Mouse (Mus musculus) brain, adult 2 months (tissue): ENCODE data around the gene Itih3.

Source experiments
- DNase-seq: peaks from one replicate; pipeline ENCODE4 v3.0.0; 2011; ENCODE audit warnings: low read depth, low spot score

Itih3 gene

GRCm38 (mm10) chr14:30902628-30903027, 20.9 kb downstream of the Itih3 start:
- no peak for DNase-seq

GRCm38 (mm10) chr14:30899972-30900371, 23.6 kb downstream of the Itih3 start:
- DNase-seq, result no peak

DNA sequence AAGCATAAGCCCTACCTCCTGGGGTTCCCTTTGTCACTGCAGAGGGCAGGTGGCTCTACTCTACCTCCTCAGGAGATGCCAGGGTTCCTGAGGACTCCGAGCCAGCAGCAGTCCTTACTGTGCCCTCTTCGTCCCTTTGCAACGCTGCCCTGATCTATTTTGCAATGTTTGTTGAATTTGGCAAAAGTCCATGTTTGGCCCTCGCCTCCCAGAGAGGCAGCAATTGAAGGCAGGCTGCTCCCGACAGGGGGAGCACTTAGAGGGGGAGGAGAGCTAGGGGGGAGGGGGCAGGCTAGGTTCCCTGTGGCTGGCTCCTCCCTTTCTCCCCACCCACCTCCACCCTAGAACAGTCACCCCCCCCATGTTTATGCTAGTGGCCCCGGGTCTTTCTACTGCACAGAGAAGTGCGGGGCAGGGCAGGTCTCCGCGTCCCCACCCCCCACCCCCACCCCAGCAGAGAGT, 35.3 kb downstream of the Itih3 start:
- peak; percentile 68 for DNase-seq

- DNase-seq, result no peak
Observed at GRCm38 (mm10) chr14:30886204-30886603, 37.4 kb downstream of the Itih3 start, which contains the start of gene Itih4. Gene Itih4, plus strand, starts transcription at chr14:30886476.

DNA sequence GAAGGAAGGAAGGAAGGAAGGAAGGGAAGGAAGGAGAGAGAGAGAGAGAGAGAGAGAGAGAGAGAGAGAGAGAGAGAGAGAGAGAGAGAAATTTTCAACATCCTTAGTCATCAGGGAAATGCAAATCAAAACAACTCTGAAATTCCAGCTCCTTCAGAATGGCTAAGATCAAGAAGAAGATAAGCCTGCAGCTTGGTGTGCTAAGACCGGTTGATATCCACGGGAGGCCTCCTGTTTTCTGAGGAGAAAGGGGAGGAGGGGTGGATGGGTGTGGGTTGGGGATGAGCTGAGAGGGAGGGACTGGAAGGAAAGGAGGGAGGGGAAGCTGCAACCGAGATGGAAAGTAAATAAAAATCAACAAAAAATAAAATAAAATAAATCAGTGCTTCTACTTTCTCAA, 38.3 kb downstream of the Itih3 start:
- DNase-seq, result no peak

GRCm38 (mm10) chr14:30881718-30882108, 41.8 kb downstream of the Itih3 start:
- peak; percentile 66 for DNase-seq

DNA sequence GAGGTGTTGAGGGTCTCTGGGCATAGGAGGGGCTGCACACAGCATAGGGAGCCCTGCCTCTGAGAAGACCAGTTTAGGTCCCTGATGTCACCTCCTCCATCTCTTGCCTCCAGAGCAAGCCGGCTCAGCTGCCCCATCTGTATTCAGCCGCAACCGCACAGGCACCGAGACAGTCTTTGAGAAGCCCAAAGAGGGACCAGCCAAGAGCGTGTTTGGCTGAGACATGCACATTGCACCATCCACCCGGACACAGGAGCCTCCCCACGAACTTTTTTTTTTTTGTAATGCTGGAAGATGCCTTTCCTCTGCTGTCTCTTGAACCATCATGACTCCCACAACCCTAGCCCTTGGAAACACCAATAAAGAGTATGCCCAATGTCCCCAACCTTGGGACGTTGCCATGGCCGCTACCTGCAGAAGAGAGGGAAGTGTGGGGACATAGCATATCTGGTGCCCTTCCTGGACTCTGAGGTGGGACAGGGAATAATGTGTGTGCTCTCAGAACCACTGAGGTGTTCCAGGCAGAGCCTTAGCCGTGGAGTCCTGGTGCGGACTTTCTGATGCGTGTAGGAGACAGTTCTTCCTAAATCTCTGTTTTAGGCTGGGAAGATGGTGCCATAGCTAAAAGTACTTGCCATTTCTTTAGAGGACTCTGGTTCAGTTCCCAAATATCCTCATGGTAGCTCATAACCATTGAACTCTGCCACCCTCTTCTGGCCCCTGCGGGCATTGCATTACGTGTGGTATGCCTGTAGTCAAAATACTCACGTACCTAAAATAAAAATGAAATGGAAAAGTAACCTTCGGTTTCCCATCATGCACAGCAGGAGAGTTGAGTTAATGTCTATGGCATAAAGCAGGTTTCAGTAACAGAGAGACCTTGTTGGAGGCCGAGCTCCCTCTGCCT, 42.5 kb downstream of the Itih3 start:
- DNase-seq, result peak; percentile 65

- DNase-seq, result no peak
Observed at GRCm38 (mm10) chr14:30880251-30880650, 43.3 kb downstream of the Itih3 start.

GRCm38 (mm10) chr14:30879794-30880193, 43.8 kb downstream of the Itih3 start:
- peak; percentile 32 for DNase-seq

DNA sequence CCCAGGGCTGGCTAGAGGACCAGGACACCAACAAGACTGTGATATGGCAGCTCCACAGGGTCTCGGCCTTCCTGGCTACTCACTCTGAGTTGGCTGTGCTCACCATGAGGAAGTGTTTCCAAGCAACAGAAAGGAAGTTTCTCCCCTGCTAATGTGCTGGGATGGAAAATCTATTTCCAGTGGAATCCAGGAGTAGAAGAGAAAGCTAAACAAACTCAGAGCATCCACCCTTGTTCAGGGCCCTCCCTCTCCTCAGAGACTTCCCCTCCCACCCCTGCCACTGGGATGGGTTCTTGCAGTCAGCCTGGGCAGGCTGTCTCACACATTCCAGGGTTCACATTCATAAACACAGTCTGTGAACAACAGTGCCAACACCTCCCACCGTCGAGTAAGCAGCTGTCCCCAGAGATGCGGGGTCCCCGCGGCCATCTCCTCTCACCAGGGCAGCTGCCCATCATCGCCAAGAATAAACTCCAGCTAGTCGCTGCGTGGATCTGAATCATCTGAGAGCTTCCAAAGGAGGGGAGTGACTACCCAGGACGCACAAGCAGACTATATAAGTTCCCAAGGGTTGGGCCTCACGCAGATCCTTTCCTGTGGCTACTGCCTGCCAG, 44.5 kb downstream of the Itih3 start, which contains the start of gene Mustn1:
Gene Mustn1 (plus strand): TSS at position 243 of the 614 bp plus-strand sequence.
- peak; percentile 57 for DNase-seq

DNA sequence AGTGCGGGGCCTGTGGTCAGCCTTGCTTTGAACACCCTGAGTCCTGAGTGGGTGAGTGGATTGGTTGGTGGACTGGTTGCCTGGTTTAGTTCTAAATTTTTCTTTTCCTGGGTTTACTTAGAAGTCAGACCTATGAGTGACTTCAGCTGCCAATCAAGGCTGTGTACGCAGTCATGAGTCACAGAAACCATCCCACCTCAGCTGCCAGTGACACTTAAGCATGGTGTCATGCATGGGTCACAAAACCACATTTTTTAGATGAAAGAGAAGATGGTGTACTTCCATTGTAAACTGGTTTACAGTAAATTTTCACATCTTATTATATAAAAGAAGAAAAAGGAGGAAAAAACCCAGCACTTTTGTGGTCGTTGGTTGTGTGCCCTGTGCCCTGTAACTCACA, 45.7 kb downstream of the Itih3 start:
- no peak for DNase-seq

DNA sequence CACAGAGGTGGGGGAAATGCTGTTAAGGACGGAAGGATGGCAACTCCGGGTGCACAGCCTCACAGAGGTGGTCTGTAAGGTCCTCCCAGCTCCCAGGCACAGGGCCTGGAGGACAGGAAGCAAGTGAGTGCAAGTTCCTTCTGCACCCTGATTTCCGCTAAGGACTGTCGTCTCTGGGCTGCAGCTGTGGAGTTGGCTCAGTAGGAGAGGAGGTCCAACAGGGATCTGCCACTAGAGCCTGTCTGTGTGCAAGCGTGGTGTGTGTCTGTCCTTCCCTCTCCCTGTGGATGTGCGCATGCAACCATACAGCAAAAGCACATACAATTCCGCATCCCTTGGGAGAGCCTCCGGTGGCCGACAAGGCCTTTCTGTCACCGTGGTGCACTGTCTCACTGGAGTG, 47.1 kb downstream of the Itih3 start:
- no peak for DNase-seq

GRCm38 (mm10) chr14:30875955-30876354, 47.6 kb downstream of the Itih3 start:
- no peak for DNase-seq

- no peak for DNase-seq
Observed at GRCm38 (mm10) chr14:30875130-30875865, 48.3 kb downstream of the Itih3 start.

- no peak for DNase-seq
Observed at GRCm38 (mm10) chr14:30874095-30874700, 49.4 kb downstream of the Itih3 start.

DNA sequence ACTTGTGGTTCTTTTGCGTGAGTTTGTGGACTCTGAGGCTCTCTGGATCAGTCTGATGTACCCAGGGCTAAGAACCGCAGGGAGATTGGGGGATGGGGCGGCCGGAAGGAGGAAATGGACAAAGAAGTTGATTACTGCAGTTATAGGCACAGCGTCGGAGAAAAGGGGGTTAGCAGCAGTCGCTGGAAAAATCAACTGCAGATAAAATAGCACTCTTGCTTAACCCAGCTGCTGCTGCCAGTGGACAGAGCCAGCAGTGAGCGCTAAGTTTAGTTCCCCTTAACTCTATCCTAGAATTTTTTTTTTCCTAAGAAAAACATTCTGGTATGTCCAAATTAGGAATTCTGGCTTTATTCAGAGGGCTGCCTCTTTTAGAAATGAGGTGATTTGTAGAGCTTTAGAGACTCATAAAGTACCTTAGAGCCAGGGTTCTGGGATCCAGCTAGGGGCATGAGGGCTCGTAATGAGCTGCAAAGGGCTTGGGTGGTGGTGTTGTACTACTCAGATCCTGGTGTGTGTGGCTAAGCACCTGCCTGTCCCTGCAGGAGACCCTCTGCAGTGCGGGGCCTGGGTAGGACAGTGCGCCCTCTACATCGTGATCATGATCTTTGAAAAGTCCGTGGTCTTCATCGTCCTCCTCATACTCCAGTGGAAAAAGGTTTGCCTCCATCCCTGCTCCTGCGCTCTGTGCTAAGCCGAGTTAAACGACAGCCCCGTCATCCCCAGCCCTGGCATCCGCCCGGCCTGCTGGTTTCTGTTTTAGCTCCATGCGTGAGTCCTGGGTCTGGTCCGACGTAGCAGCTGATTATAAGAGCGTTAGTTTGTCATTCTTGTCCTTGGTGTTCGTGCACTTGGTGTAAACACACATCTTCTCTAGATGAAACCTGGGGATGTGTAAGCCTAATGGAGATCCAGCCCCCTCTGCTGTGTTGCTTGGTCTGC, 53.1 kb downstream of the Itih3 start:
- DNase-seq, result peak; percentile 52

GRCm38 (mm10) chr14:30869391-30869801, 54.2 kb downstream of the Itih3 start:
- DNase-seq, result no peak

DNA sequence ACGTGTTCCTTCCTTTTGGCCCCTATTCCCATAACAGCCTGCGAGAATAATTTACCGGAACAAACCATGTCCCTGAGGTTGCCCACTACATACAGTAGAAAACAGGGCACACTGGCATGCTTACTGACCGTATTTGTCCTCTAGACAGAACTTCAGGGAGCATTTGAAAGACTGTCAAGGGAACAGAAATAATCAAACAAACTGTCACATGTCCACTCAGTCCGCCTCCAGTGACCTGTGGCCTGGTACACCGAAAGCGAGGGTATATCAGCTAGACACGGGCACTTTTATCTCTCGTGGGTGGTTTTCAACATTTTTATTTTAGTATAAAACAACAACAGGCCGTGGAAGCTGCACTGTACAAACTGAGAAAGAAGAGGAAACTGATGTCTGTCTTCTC, 54.7 kb downstream of the Itih3 start:
- DNase-seq, result no peak

GRCm38 (mm10) chr14:30867042-30867441, 56.5 kb downstream of the Itih3 start:
- peak; percentile 80 for DNase-seq

DNA sequence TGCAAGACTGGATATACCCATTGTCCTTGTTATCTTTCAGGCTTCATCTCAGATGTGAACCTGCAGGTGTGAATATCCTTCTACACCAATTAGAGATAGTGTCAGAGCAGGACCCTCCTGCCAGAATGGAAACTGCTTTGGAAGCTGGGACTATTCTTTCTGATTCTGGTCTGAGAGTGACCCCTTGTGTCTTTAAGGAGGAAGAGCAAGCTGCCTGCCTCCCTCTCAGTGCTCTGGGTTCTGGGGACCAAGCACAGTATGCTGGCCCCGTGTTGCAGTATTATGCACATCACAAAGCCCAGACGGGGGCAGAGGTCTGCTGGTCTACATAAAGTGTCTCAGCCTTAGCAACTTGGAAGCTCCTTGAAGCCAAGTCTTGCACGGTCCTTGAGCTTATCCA, 58.2 kb downstream of the Itih3 start:
- DNase-seq, result peak; percentile 31
